Mouse (Mus musculus) heart, adult 2 months (tissue): Measurements from ENCODE around the gene Ezr. TPM values are rescaled to one million over a fixed set of nuclear protein-coding genes. Genes with fewer than 3 reads are reported as not detected.

Source experiments
- DNase-seq, 2 experiments: peaks; one replicate each; pipeline ENCODE4 v3.0.0; 2021
- H3K27ac ChIP-seq: fragments of 200-600 bp; 2 replicates; pipeline ENCODE4 v1.8.1; 2022
- H3K27me3 ChIP-seq: fragments of 200-500 bp; 2 replicates; pipeline ENCODE4 v1.6.1; 2012; ENCODE audit warnings: mild to moderate bottlenecking, low read length, inconsistent platforms, mixed read lengths; ENCODE audit not compliant: control insufficient read depth, insufficient read depth
- H3K36me3 ChIP-seq: fragments of 200-500 bp; 2 replicates; pipeline ENCODE4 v1.6.1; 2012; ENCODE audit warnings: low read length, inconsistent platforms; ENCODE audit not compliant: control insufficient read depth, insufficient read depth
- H3K4me1 ChIP-seq: fragments of 200-500 bp; 2 replicates; pipeline ENCODE4 v1.6.1; 2011; ENCODE audit warnings: low read length; ENCODE audit not compliant: control insufficient read depth, insufficient read depth
- H3K4me3 ChIP-seq: fragments of 200-600 bp; 2 replicates; pipeline ENCODE4 v1.8.1; 2022
- H3K79me2 ChIP-seq: fragments of 200-500 bp; replicated peaks from 2 replicates; pipeline ENCODE4 v1.6.1; 2012; ENCODE audit warnings: mild to moderate bottlenecking, inconsistent platforms, low read length, moderate library complexity, mixed read lengths; ENCODE audit not compliant: control insufficient read depth, insufficient read depth
- H3K9ac ChIP-seq: fragments of 200-500 bp; 2 replicates; pipeline ENCODE4 v1.6.1; 2012; ENCODE audit warnings: low read depth, mild to moderate bottlenecking, control low read depth, inconsistent platforms, low read length, mixed read lengths
- CTCF ChIP-seq: fragments of 200-600 bp; IDR thresholded peaks from 2 replicates; pipeline ENCODE4 v1.8.1; 2022; ENCODE audit warnings: antibody characterized with exemption, mild to moderate bottlenecking, moderate library complexity
- EP300 ChIP-seq: fragments of 200-500 bp; IDR thresholded peaks from 2 replicates; pipeline ENCODE4 v1.6.1; 2011; ENCODE audit warnings: low read depth, low read length, control low read depth; ENCODE audit not compliant: insufficient read depth
- POLR2A ChIP-seq: fragments of 200-500 bp; IDR thresholded peaks from 2 replicates; pipeline ENCODE4 v1.6.1; 2011; ENCODE audit warnings: mild to moderate bottlenecking, low read depth, low read length, control low read depth; ENCODE audit not compliant: insufficient read depth
- WGBS: fragments of 180-500 bp; shearing (Covaris S2); methylation state at CpG from one replicate; pipeline ENCODE4 v1.1.7; 2018; 5-methylcytosine and 5-hydroxymethylcytosine counted together
- intact Hi-C: fragments of 180-260 bp; cut with DNase I; formaldehyde crosslinking; loops from one replicate; pipeline ENCODE4 v1.15.1; 2025
- polyA plus RNA-seq: library from polyadenylated mRNA; depleted of rRNA; stranded (reverse); fragments of >200 nt; gene quantifications from 2 replicates; pipeline ENCODE4 v1.2.3, GENCODE M21; 2012
- total RNA-seq, 2 experiments: library from RNA; stranded (reverse); gene quantifications; 2 replicates each; pipeline ENCODE4 v1.2.3; 2021

Ezr gene
- total and polyA plus RNA-seq, 3 experiments = 24.2 to 35.7 (median 33.4) TPM

GRCm38 (mm10) chr17:6778332-6778683 lies 4.3 kb downstream of the Ezr start:
- H3K79me2 ChIP-seq = peaks cover 2% of the 10 kb centered on the region; the same call in 1 of the 2 replicates
- WGBS = under 1% methylated on average over 9 of the region's 9 CpGs
- TF ChIP-seq CTCF = peak; percentile 79
- TF ChIP-seq POLR2A = 0 out of 2 replicates have a peak, but pooled peaks have one; percentile 29
- TF ChIP-seq EP300 = no peak
- H3K4me1 ChIP-seq = peaks cover 5% of the 10 kb centered on the region
- peak overlapping the region; percentile 64 for H3K27ac ChIP-seq
- peak overlapping the region; percentile 48 for H3K9ac ChIP-seq
- peak overlapping the region; percentile 45 for H3K4me3 ChIP-seq
- H3K36me3 ChIP-seq = no peaks in the 10 kb centered on the region
- peak; percentile 66 to 72 for DNase-seq
- intact Hi-C loops = loop anchor here (5.0 kb wide), 2 partner anchors 36 to 119 kb away; no protein-coding TSS in a partner anchor
- H3K27me3 ChIP-seq = no peaks in the 10 kb centered on the region

- intact Hi-C loops = loop anchor here (5.0 kb wide), 2 partner anchors 35 to 120 kb away; no protein-coding TSS in a partner anchor
- peaks cover 5% of the 10 kb centered on the region for H3K4me1 ChIP-seq
- no peak for TF ChIP-seq CTCF
- TF ChIP-seq POLR2A = no peak
- no peak for TF ChIP-seq EP300
- DNase-seq = no peak
- no peaks in the 10 kb centered on the region for H3K27me3 ChIP-seq
- H3K4me3 ChIP-seq = peak overlapping the region; percentile 45; the same call in 1 of the 2 replicates
- WGBS = 39% methylated on average over 12 of the region's 12 CpGs
- no peak overlapping the region for H3K9ac ChIP-seq
- H3K79me2 ChIP-seq = peaks cover 2% of the 10 kb centered on the region; the same call in 1 of the 2 replicates
- peak overlapping the region; percentile 64 for H3K27ac ChIP-seq
- H3K36me3 ChIP-seq = no peaks in the 10 kb centered on the region
These were observed 4.8 kb downstream of the Ezr start for GRCm38 (mm10) chr17:6777629-6778331.

- Histone ChIP-seq H3K4me1 (peaks cover 5% of the 10 kb centered on the region), H3K9ac (no peak overlapping the region), H3K27ac (no peak overlapping the region), H3K4me3 (no peak overlapping the region), H3K79me2 (peaks cover 2% of the 10 kb centered on the region; the same call in 1 of the 2 replicates), H3K36me3 (no peaks in the 10 kb centered on the region), H3K27me3 (no peaks in the 10 kb centered on the region)
- no peak for DNase-seq
- intact Hi-C loops = loop anchor here (5.0 kb wide), 2 partner anchors 35 to 120 kb away; no protein-coding TSS in a partner anchor
- WGBS = 35% methylated on average over 6 of the region's 6 CpGs
- TF ChIP-seq POLR2A = no peak
- no peak for TF ChIP-seq CTCF
- no peak for TF ChIP-seq EP300
These were observed 5.5 kb downstream of the Ezr start for GRCm38 (mm10) chr17:6777061-6777460.

GRCm38 (mm10) chr17:6776576-6776975 lies 6.0 kb downstream of the Ezr start:
- Histone ChIP-seq H3K4me3 (no peak overlapping the region), H3K27ac (no peak overlapping the region), H3K4me1 (peaks cover 5% of the 10 kb centered on the region), H3K27me3 (no peaks in the 10 kb centered on the region), H3K36me3 (no peaks in the 10 kb centered on the region), H3K9ac (no peak overlapping the region), H3K79me2 (peaks cover 4% of the 10 kb centered on the region; the same call in 1 of the 2 replicates)
- TF ChIP-seq EP300 (no peak), POLR2A (no peak), CTCF (no peak)
- intact Hi-C loops = loop anchor here (5.0 kb wide), 2 partner anchors 34 to 121 kb away; no protein-coding TSS in a partner anchor
- no peak for DNase-seq
- 60% methylated on average over 5 of the region's 5 CpGs for WGBS

- Histone ChIP-seq H3K27me3 (no peaks in the 10 kb centered on the region), H3K4me3 (no peak overlapping the region), H3K9ac (no peak overlapping the region), H3K79me2 (peaks cover 4% of the 10 kb centered on the region; the same call in 1 of the 2 replicates), H3K27ac (no peak overlapping the region), H3K36me3 (no peaks in the 10 kb centered on the region), H3K4me1 (peaks cover 6% of the 10 kb centered on the region)
- WGBS = 81% methylated on average over 6 of the region's 6 CpGs
- intact Hi-C loops = loop anchor here (5.0 kb wide), 2 partner anchors 34 to 121 kb away; no protein-coding TSS in a partner anchor
- DNase-seq = no peak
- TF ChIP-seq EP300 (no peak), CTCF (no peak), POLR2A (no peak)
These were observed 6.5 kb downstream of the Ezr start for GRCm38 (mm10) chr17:6776123-6776522.

DNA sequence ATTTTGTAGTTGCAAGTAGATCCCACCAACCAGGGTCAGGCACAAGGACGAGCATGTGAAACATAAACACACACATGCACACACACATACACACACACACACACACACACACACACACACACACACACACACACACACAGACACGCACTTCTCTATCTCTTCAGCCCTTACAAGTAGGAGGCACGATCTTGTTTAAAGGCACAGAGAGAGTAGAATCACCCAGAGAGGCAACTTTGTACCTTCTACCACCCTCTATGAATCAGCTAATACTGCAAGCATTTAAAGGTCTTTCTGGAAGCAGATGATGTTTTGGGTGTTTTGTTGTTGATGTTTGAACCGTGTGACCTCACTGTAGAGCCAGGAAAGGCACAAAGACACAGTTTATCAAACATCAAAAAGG lies 6.9 kb downstream of the Ezr start:
- H3K27me3 ChIP-seq = no peaks in the 10 kb centered on the region
- peaks cover 4% of the 10 kb centered on the region; the same call in 1 of the 2 replicates for H3K79me2 ChIP-seq
- no peaks in the 10 kb centered on the region for H3K36me3 ChIP-seq
- no peak overlapping the region for H3K4me3 ChIP-seq
- H3K4me1 ChIP-seq = peaks cover 6% of the 10 kb centered on the region
- intact Hi-C loops = loop anchor here (5.0 kb wide), 2 partner anchors 33 to 122 kb away; no protein-coding TSS in a partner anchor
- DNase-seq = no peak
- TF ChIP-seq CTCF = no peak
- 64% methylated on average over 4 of the region's 4 CpGs for WGBS
- H3K27ac ChIP-seq = no peak overlapping the region
- no peak overlapping the region for H3K9ac ChIP-seq
